Mouse (Mus musculus) MEL (cell line): ENCODE measurements around the gene Ephb2. TPM values are rescaled to one million over a fixed set of nuclear protein-coding genes. Genes with fewer than 3 reads are reported as not detected.

Source experiments
- DNase-seq: peaks from one replicate; pipeline ENCODE4 v3.0.0; 2011; ENCODE audit warnings: low read depth, low spot score
- H3K27ac ChIP-seq: 2 replicates; pipeline ENCODE4 v1.5.1; 2012; ENCODE audit warnings: low read depth, mild to moderate bottlenecking, control low read depth, low read length, moderate library complexity; ENCODE audit not compliant: control insufficient read depth
- H3K27me3 ChIP-seq, 2 experiments: fragments of 150-350 bp in 1 of 2; sonication (generic) in 1 of 2; 2 replicates each; pipeline ENCODE4 v1.6.1; 2012; ENCODE audit warnings: low read length in 2 of 2, mild to moderate bottlenecking in 2 of 2, improper control_type of control experiment in 1 of 2, moderate library complexity in 1 of 2; ENCODE audit not compliant: insufficient read depth in 2 of 2, control insufficient read depth in 1 of 2
- H3K36me3 ChIP-seq, 2 experiments: 2 replicates each; pipeline ENCODE4 v1.6.1; 2012 to 2014; ENCODE audit warnings: low read length in 2 of 2, improper control_type of control experiment in 1 of 2, inconsistent platforms in 1 of 2, mild to moderate bottlenecking in 1 of 2; ENCODE audit not compliant: insufficient read depth in 2 of 2, control insufficient read depth in 1 of 2
- H3K4me1 ChIP-seq, 2 experiments: fragments of 150-350 bp in 1 of 2; sonication (generic) in 1 of 2; 2 replicates each; pipeline ENCODE4 v1.6.1; 2012; ENCODE audit warnings: low read length in 2 of 2, improper control_type of control experiment in 1 of 2, mild to moderate bottlenecking in 1 of 2; ENCODE audit not compliant: insufficient read depth in 2 of 2, control insufficient read depth in 1 of 2
- H3K4me3 ChIP-seq, 2 experiments: fragments of 150-350 bp in 1 of 2; sonication (generic) in 1 of 2; 2 replicates each; pipeline ENCODE4 v1.5.1; 2012; ENCODE audit warnings: low read depth in 2 of 2, low read length in 2 of 2, mild to moderate bottlenecking in 2 of 2, moderate library complexity in 2 of 2, control low read depth in 1 of 2, improper control_type of control experiment in 1 of 2; ENCODE audit not compliant: control insufficient read depth in 1 of 2, insufficient read depth in 1 of 2
- H3K79me2 ChIP-seq: 2 replicates; pipeline ENCODE4 v1.6.1; 2012; ENCODE audit warnings: mild to moderate bottlenecking, low read length, moderate library complexity; ENCODE audit not compliant: control insufficient read depth, poor library complexity, insufficient read depth
- H3K9ac ChIP-seq: 2 replicates; pipeline ENCODE4 v1.6.1; 2012; ENCODE audit warnings: low read depth, mild to moderate bottlenecking, control low read depth, low read length, moderate library complexity; ENCODE audit not compliant: control insufficient read depth, poor library complexity, severe bottlenecking
- H3K9me3 ChIP-seq: fragments of 150-350 bp; sonication (generic); replicated peaks from 2 replicates; pipeline ENCODE4 v1.6.1; 2012; ENCODE audit warnings: mild to moderate bottlenecking, low read length, improper control_type of control experiment, moderate library complexity; ENCODE audit not compliant: insufficient read depth
- EP300 ChIP-seq, 2 experiments: IDR thresholded peaks; 2 replicates each; pipeline ENCODE4 v1.6.1; 2011; ENCODE audit warnings: improper control_type of control experiment in 2 of 2, low read length in 2 of 2, low read depth in 1 of 2, mild to moderate bottlenecking in 1 of 2
- GABPA ChIP-seq: IDR thresholded peaks from 2 replicates; pipeline ENCODE4 v1.6.1; 2012; ENCODE audit warnings: low read depth, mild to moderate bottlenecking, inconsistent platforms, low read length, improper control_type of control experiment, moderate library complexity
- GATA1 ChIP-seq: IDR thresholded peaks from 2 replicates; pipeline ENCODE4 v1.6.1; 2011; ENCODE audit warnings: low read depth, low read length, improper control_type of control experiment
- KAT2A ChIP-seq: conservative IDR thresholded peaks from 2 replicates; pipeline ENCODE4 v1.6.1; 2012; ENCODE audit warnings: low read depth, low read length, improper control_type of control experiment, inconsistent platforms
- MAX ChIP-seq: IDR thresholded peaks from 2 replicates; pipeline ENCODE4 v1.6.1; 2011; ENCODE audit warnings: low read length, improper control_type of control experiment
- NELFE ChIP-seq: IDR thresholded peaks from 2 replicates; pipeline ENCODE4 v1.6.1; 2011; ENCODE audit warnings: low read depth, low read length, improper control_type of control experiment
- POLR2AphosphoS2 ChIP-seq: IDR thresholded peaks from 2 replicates; pipeline ENCODE4 v1.6.1; 2011; ENCODE audit warnings: low read length, improper control_type of control experiment
- RCOR1 ChIP-seq: IDR thresholded peaks from 2 replicates; pipeline ENCODE4 v1.6.1; 2012; ENCODE audit warnings: low read depth, mild to moderate bottlenecking, inconsistent platforms, low read length, improper control_type of control experiment
- SIN3A ChIP-seq: IDR thresholded peaks from 2 replicates; pipeline ENCODE4 v1.6.1; 2012; ENCODE audit warnings: low read length, improper control_type of control experiment, inconsistent platforms
- SMC3 ChIP-seq: IDR thresholded peaks from 2 replicates; pipeline ENCODE4 v1.6.1; 2011; ENCODE audit warnings: low read depth, low read length, improper control_type of control experiment
- TBP ChIP-seq: IDR thresholded peaks from 2 replicates; pipeline ENCODE4 v1.8.0; 2011; ENCODE audit warnings: low read depth, low read length, improper control_type of control experiment
- ZKSCAN1 ChIP-seq: IDR thresholded peaks from 2 replicates; pipeline ENCODE4 v1.6.1; 2012; ENCODE audit warnings: low read depth, mild to moderate bottlenecking, inconsistent platforms, low read length, improper control_type of control experiment, moderate library complexity
- ZMIZ1 ChIP-seq: IDR thresholded peaks from 2 replicates; pipeline ENCODE4 v1.6.1; 2012; ENCODE audit warnings: low read depth, mild to moderate bottlenecking, inconsistent platforms, low read length, improper control_type of control experiment, moderate library complexity
- ZNF384 ChIP-seq: IDR thresholded peaks from 2 replicates; pipeline ENCODE4 v1.6.1; 2012; ENCODE audit warnings: low read depth, mild to moderate bottlenecking, inconsistent platforms, low read length, improper control_type of control experiment
- polyA plus RNA-seq, 2 experiments: library from polyadenylated mRNA; stranded (reverse) in 1 of 2; unstranded in 1 of 2; fragments of >175 nt in 1 of 2; fragments of >200 nt in 1 of 2; gene quantifications; 2 replicates each; pipeline versions ENCODE4 v1.2.1 to v1.2.4; 2012; ENCODE audit warnings: low replicate concordance in 2 of 2, low read depth in 1 of 2; ENCODE audit not compliant: insufficient read length in 2 of 2, insufficient read depth in 1 of 2, missing spikeins in 1 of 2
- total RNA-seq: library from RNA; depleted of rRNA; stranded (reverse); fragments of 300-350 nt; gene quantifications from 2 replicates; pipeline ENCODE4 v1.2.3, GENCODE M21; 2012

The Ephb2 gene
- total and polyA plus RNA-seq, 3 experiments: 1.9 to 4.1 TPM; not detected in 1

GRCm38 (mm10) chr4:136789821-136790220, 46.0 kb downstream of the Ephb2 start:
- Histone ChIP-seq H3K27me3 (no peaks in the 10 kb centered on the region; a peak in 1 of 4 replicates), H3K9ac (no peak overlapping the region), H3K4me3 (no peak overlapping the region), H3K79me2 (no peaks in the 10 kb centered on the region), H3K9me3 (no peaks in the 10 kb centered on the region), H3K27ac (no peak overlapping the region), H3K36me3 (no peaks in the 10 kb centered on the region), H3K4me1 (no peaks in the 10 kb centered on the region)
- DNase-seq: no peak
- TF ChIP-seq EP300 (IDR thresholded peaks at IDR 0.05; ENCODE audit: low read depth in 1 of 2, low read length in 2 of 2): no peak
- TF ChIP-seq GATA1: no peak
- no peak for TF ChIP-seq RCOR1
- no peak for TF ChIP-seq ZKSCAN1
- TF ChIP-seq GABPA: no peak
- TF ChIP-seq ZNF384: no peak
- no peak for TF ChIP-seq ZMIZ1

- H3K27me3 ChIP-seq: no peaks in the 10 kb centered on the region; a peak in 2 of 4 replicates
- no peak for DNase-seq
- H3K36me3 ChIP-seq: no peaks in the 10 kb centered on the region
- no peaks in the 10 kb centered on the region for H3K9me3 ChIP-seq
- no peaks in the 10 kb centered on the region for H3K79me2 ChIP-seq
- H3K27ac ChIP-seq: no peak overlapping the region
- H3K4me3 ChIP-seq: no peak overlapping the region
- H3K9ac ChIP-seq: no peak overlapping the region
- H3K4me1 ChIP-seq: no peaks in the 10 kb centered on the region
- TF ChIP-seq RCOR1 (no peak), KAT2A (no peak), SMC3 (no peak), TBP (no peak), POLR2AphosphoS2 (no peak), SIN3A (no peak), NELFE (no peak)
These were observed 48.4 kb downstream of the Ephb2 start for GRCm38 (mm10) chr4:136787357-136787756.

DNA sequence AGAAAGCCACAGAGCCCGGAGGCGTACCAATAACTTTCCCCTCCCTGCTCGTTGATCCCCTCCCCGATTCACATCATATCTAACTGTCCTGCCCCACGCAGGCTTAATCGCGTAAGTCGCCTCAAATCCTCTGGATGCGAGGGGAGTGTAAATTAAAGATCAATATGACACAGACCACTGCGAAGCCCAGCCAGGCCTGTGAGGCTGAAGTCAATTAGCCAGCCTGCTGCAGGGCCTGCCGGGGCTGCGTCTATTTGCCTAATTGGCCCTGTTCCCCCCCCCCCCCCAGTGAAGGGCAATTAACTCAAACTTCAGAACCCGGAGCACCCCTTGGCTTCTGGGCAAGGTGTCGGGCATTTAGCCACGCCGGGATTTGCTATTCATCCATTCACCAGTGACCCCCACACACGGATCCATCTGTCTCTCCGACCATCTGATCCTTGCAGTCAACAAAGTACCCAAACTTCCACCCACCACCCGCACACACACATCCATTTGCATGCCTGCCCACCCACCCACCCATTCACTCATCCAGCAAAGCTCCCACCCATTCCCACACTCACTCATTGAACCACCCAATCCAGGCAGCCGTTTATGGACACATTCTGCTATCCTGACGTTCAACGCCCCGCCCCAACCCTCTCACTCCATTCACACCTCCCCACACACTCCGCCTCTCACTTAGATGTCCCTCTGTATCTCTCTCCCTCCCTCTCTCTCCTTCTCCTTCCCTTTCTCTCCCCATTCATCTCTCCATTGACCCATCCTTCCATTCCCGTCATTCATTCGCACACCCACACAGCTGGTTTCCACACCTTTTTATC, 49.1 kb downstream of the Ephb2 start:
- Histone ChIP-seq H3K27me3 (no peaks in the 10 kb centered on the region; a peak in 2 of 4 replicates), H3K9ac (no peak overlapping the region), H3K27ac (no peak overlapping the region), H3K4me3 (no peak overlapping the region), H3K4me1 (no peaks in the 10 kb centered on the region), H3K36me3 (no peaks in the 10 kb centered on the region), H3K79me2 (no peaks in the 10 kb centered on the region), H3K9me3 (no peaks in the 10 kb centered on the region)
- DNase-seq: no peak
- TF ChIP-seq MAX: no peak
